Mouse (Mus musculus): ENCODE measurements around the gene Btbd9.

DNA sequence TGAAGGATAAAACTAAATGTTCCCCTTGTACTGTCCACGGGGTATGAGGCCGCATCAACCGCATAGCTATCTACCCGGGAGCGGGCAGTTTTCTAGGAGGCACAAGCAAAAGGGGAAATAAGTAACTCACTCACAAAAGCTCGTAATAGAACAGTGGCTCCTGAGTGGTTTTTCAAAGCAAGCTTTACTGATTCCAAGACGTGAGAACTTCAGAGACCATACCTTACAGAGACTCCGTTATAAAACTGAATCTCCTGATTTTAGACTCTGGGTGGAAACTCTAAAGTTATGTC lies 1.6 kb downstream of the Btbd9 start:
- TF ChIP-seq POLR2A (IDR thresholded peaks at IDR 0.05; ENCODE audit: insufficient read length, low read depth), result no peak
- TF ChIP-seq USF1 (IDR thresholded peaks at IDR 0.05; ENCODE audit: low read depth), result no peak
- no peak for TF ChIP-seq SRF (IDR thresholded peaks at IDR 0.05; ENCODE audit: control insufficient read depth, insufficient read length, low read depth)
- TF ChIP-seq TCF12 (IDR thresholded peaks at IDR 0.05; ENCODE audit: insufficient read depth, poor library complexity, severe bottlenecking), result no peak
- TF ChIP-seq E2F4 (IDR thresholded peaks at IDR 0.05; ENCODE audit: insufficient read depth), result no peak
- TF ChIP-seq MYOD1 (IDR thresholded peaks at IDR 0.05; ENCODE audit: control insufficient read depth in 1 of 3, insufficient read length in 2 of 3, low read depth in 2 of 3), result no peak
- no peak for TF ChIP-seq POLR2AphosphoS2 (IDR thresholded peaks at IDR 0.05; ENCODE audit: insufficient read length, low read depth)
- TF ChIP-seq MYOG (IDR thresholded peaks at IDR 0.05; ENCODE audit: control insufficient read depth in 1 of 3, insufficient read depth in 1 of 3, insufficient read length in 2 of 3, low read depth in 2 of 3), result no peak
- TF ChIP-seq CEBPB (IDR thresholded peaks at IDR 0.05; ENCODE audit: insufficient read depth, poor library complexity, severe bottlenecking), result no peak
